Mouse (Mus musculus) kidney, adult 10 weeks (tissue): ENCODE data around the gene Susd2. TPM values are rescaled to one million over a fixed set of nuclear protein-coding genes. Genes with fewer than 3 reads are reported as not detected.

Experiments
- polyA plus RNA-seq: library from polyadenylated mRNA; stranded (reverse); fragments of 350-450 nt; fragmentation: Illumina TruSeq; extraction: RNeasy Lipid Tissue Mini Kit (QIAGEN cat#74804); gene quantifications from one replicate; pipeline ENCODE4 v1.2.3, GENCODE M21; 2014; ENCODE audit warnings: low read depth, low replicate concordance

Susd2 gene
- 16.4 TPM for polyA plus RNA-seq

GRCm38 (mm10) chr10:75643741-75644343 lies at the start of gene Susd2:
Gene Susd2 (minus strand): TSS chr10:75644008.

GRCm38 (mm10) chr10:75589129-75589528 lies 54.7 kb downstream of the Susd2 start, which contains the start of gene Ggt5:
Gene Ggt5 (plus strand): TSS chr10:75589340.

Other genes with a start within 250 kb of the Susd2 start
- gene Upb1, start 242.9 kb downstream of the Susd2 start, polyA plus RNA-seq, result 35.9 TPM
- 24.3 TPM for gene Snrpd3, start 126.5 kb downstream of the Susd2 start, polyA plus RNA-seq
- 14.8 TPM for gene Gucd1, start 126.0 kb downstream of the Susd2 start, polyA plus RNA-seq
- gene Lrrc75b, start 83.7 kb downstream of the Susd2 start, polyA plus RNA-seq, result 2.0 TPM
- gene Ggt1, start 82.4 kb downstream of the Susd2 start, polyA plus RNA-seq, result 20.9 TPM
- 0.77 TPM for gene Ggt5, start 54.7 kb downstream of the Susd2 start, polyA plus RNA-seq
- 5.2 TPM for gene Cabin1, start 120.3 kb upstream of the Susd2 start, polyA plus RNA-seq
- gene Ddt, start 129.4 kb upstream of the Susd2 start, polyA plus RNA-seq, result 13.3 TPM
- gene Gm20441, start 136.9 kb upstream of the Susd2 start, polyA plus RNA-seq, result not detected
- gene Gstt3, start 137.4 kb upstream of the Susd2 start, polyA plus RNA-seq, result 38.1 TPM
- 18.6 TPM for gene Gstt1, start 154.6 kb upstream of the Susd2 start, polyA plus RNA-seq
- gene Gstt4, start 178.5 kb upstream of the Susd2 start, polyA plus RNA-seq, result not detected
- 16.4 TPM for gene Gstt2, start 193.4 kb upstream of the Susd2 start, polyA plus RNA-seq
- gene Mif, start 216.2 kb upstream of the Susd2 start, polyA plus RNA-seq, result 1.9 TPM
- gene Derl3, start 249.4 kb upstream of the Susd2 start, polyA plus RNA-seq, result not detected